Mouse (Mus musculus) liver, postnatal 0 days (tissue): Measurements from ENCODE around the gene Efna5.

Source experiments
- CTCF ChIP-seq: sonication (generic); IDR thresholded peaks from 2 replicates; pipeline ENCODE4 v1.5.1; 2016; ENCODE audit warnings: antibody characterized with exemption, low read depth
- EP300 ChIP-seq: IDR thresholded peaks from 2 replicates; pipeline ENCODE4 v1.6.1; 2016; ENCODE audit warnings: antibody characterized with exemption, low read depth, mild to moderate bottlenecking

GRCm38 (mm10) chr17:62881176-62881790 is at the start of gene Efna5:
- TF ChIP-seq CTCF (no peak), EP300 (no peak)
